Mouse (Mus musculus) brain, adult 10 weeks (tissue): ENCODE measurements around the gene Rp2. TPM values are rescaled to one million over a fixed set of nuclear protein-coding genes. Genes with fewer than 3 reads are reported as not detected.

Experiments used
- polyA plus RNA-seq: library from polyadenylated mRNA; stranded (reverse); fragments of 350-450 nt; fragmentation: Illumina TruSeq; extraction: RNeasy Lipid Tissue Mini Kit (QIAGEN cat#74804); gene quantifications from one replicate; pipeline ENCODE4 v1.2.3, GENCODE M21; 2015; ENCODE audit warnings: low read depth, low replicate concordance

The Rp2 gene
- 13.3 TPM for polyA plus RNA-seq

GRCm38 (mm10) chrX:20364391-20365365, at the start of gene Rp2:
Gene Rp2, plus strand, starts transcription at chrX:20364481.

GRCm38 (mm10) chrX:20425140-20425838, 61.0 kb downstream of the Rp2 start, which contains the start of gene Jade3:
Gene Jade3, plus strand, starts transcription at chrX:20425688.

Other genes with a start within 250 kb of the Rp2 start
- gene Slc9a7, start 72.7 kb upstream of the Rp2 start, polyA plus RNA-seq: 30.0 TPM
- 5.8 TPM for gene Jade3, start 61.2 kb downstream of the Rp2 start, polyA plus RNA-seq
- gene Rgn, start 185.3 kb downstream of the Rp2 start, polyA plus RNA-seq: 0.94 TPM